In genomic region chr7:115153291-115153690, GRCm38 (mm10) we compare ENCODE assay signal across 30 mouse cellular contexts.
A peak's percentile ranks its signal among the peaks of the same experiment; 100 is the strongest.
DNase-seq lines count a peak whose midpoint lies in the region; ATAC-seq lines count a peak whose summit lies in the region.
"Had no signal": no experiment of that assay in that cellular context is flagged by ENCODE, and none has a peak within 500 bp of the region (broad histone marks: within the 10 kb centered on the region; RNA-seq: fewer than 3 reads in every experiment).

No protein-coding gene starts in this region.

- ATAC-seq in midbrain, embryonic 15.5 days (replicated peaks): no peak
- ATAC-seq: activated CD4-positive, CD25-positive, alpha-beta regulatory T cell, adult 4 months had no signal

- no peak overlapping the region for H3K4me3 ChIP-seq in heart, embryonic 10.5 days
- H3K4me3 ChIP-seq in embryonic facial prominence, embryonic 10.5 days: no peak overlapping the region
- no peak overlapping the region for H3K4me3 ChIP-seq in limb, embryonic 10.5 days
- no peak overlapping the region for H3K4me3 ChIP-seq in midbrain, embryonic 15.5 days
- H3K4me3 ChIP-seq: gastrocnemius, adult 2 months; heart, embryonic 15.5 days; hindbrain, embryonic 13.5 days; intestine, embryonic 15.5 days; layer of hippocampus, adult 2 months; midbrain, embryonic 10.5 days; myocyte; neural tube, embryonic 13.5 days had no signal

- peaks cover 17% of the 10 kb centered on the region for H3K4me1 ChIP-seq in heart, embryonic 10.5 days
- peaks cover 32% of the 10 kb centered on the region for H3K4me1 ChIP-seq in embryonic facial prominence, embryonic 10.5 days
- peaks cover 35% of the 10 kb centered on the region for H3K4me1 ChIP-seq in limb, embryonic 10.5 days
- no peaks in the 10 kb centered on the region for H3K4me1 ChIP-seq in midbrain, embryonic 15.5 days
- H3K4me1 ChIP-seq: intestine, embryonic 15.5 days; neural tube, embryonic 13.5 days had no signal

- H3K4me2 ChIP-seq in midbrain, embryonic 15.5 days: no peak overlapping the region
- H3K4me2 ChIP-seq: heart, embryonic 15.5 days; hindbrain, embryonic 13.5 days; intestine, embryonic 15.5 days; lung, embryonic 14.5 days; neural tube, embryonic 13.5 days had no signal

- H3K9me3 ChIP-seq in heart, embryonic 10.5 days: no peaks in the 10 kb centered on the region
- H3K9me3 ChIP-seq in embryonic facial prominence, embryonic 10.5 days: no peaks in the 10 kb centered on the region
- no peaks in the 10 kb centered on the region for H3K9me3 ChIP-seq in limb, embryonic 10.5 days (replicated peaks)
- no peaks in the 10 kb centered on the region for H3K9me3 ChIP-seq in midbrain, embryonic 15.5 days
- H3K9me3 ChIP-seq: heart, embryonic 15.5 days; hindbrain, embryonic 13.5 days; intestine, embryonic 15.5 days; midbrain, embryonic 10.5 days; neural tube, embryonic 13.5 days had no signal

- H3K27me3 ChIP-seq in heart, embryonic 10.5 days (ENCODE audit: insufficient read depth, poor library complexity, severe bottlenecking): no peaks in the 10 kb centered on the region
- H3K27me3 ChIP-seq in embryonic facial prominence, embryonic 10.5 days (replicated peaks; ENCODE audit: low read depth, poor library complexity, severe bottlenecking): 0 out of 2 replicates have a peak, but pooled peaks cover 3% of the 10 kb centered on the region
- H3K27me3 ChIP-seq in limb, embryonic 10.5 days (ENCODE audit: low read depth, poor library complexity, severe bottlenecking): no peaks in the 10 kb centered on the region
- H3K27me3 ChIP-seq in midbrain, embryonic 15.5 days (replicated peaks): no peaks in the 10 kb centered on the region
- H3K27me3 ChIP-seq: CH12.LX; heart, embryonic 15.5 days; hindbrain, embryonic 13.5 days; intestine, embryonic 15.5 days; neural tube, embryonic 13.5 days had no signal

- no peaks in the 10 kb centered on the region for H3K36me3 ChIP-seq in heart, embryonic 10.5 days
- H3K36me3 ChIP-seq in embryonic facial prominence, embryonic 10.5 days (replicated peaks): no peaks in the 10 kb centered on the region
- no peaks in the 10 kb centered on the region for H3K36me3 ChIP-seq in limb, embryonic 10.5 days
- H3K36me3 ChIP-seq in midbrain, embryonic 15.5 days (replicated peaks): no peaks in the 10 kb centered on the region
- H3K36me3 ChIP-seq: heart, embryonic 15.5 days; hindbrain, embryonic 13.5 days; intestine, embryonic 15.5 days; midbrain, embryonic 10.5 days; neural tube, embryonic 13.5 days had no signal

- no peak for DNase-seq in heart, embryonic 10.5 days (ENCODE audit: low spot score)
- no peak for DNase-seq in heart, adult 11 months
- peak; percentile 59 for DNase-seq in embryo, embryonic 10 days (ENCODE audit: low spot score)
- peak; percentile 52 for DNase-seq in embryonic facial prominence, embryonic 10.5 days (ENCODE audit: low spot score)
- peak; percentile 67 for DNase-seq in limb, embryonic 10.5 days (ENCODE audit: low spot score)
- DNase-seq in urinary bladder, postnatal 10 days (ENCODE audit: low spot score): no peak
- no peak for DNase-seq in right cerebral cortex, adult 2 months (ENCODE audit: low spot score in 2 of 2)
- DNase-seq: adrenal gland, adult 8-10 months; cerebellum, adult 2 months; cerebellum, postnatal 14 days; gastrocnemius, adult 2 months; gastrocnemius, postnatal 36 days; kidney, adult 2 months; kidney, postnatal 36 days; liver; lung, embryonic 14.5 days; lung, postnatal 14 days; right cerebral cortex, postnatal 14 days; thymus, postnatal 4 days had no signal

- H3K27ac ChIP-seq in heart, embryonic 10.5 days: peak overlapping the region; percentile 59
- H3K27ac ChIP-seq in embryonic facial prominence, embryonic 10.5 days (replicated peaks): peak overlapping the region; percentile 72; the same call in 1 of the 2 replicates
- H3K27ac ChIP-seq in limb, embryonic 10.5 days: peak overlapping the region; percentile 79
- H3K27ac ChIP-seq in midbrain, embryonic 15.5 days: no peak overlapping the region
- H3K27ac ChIP-seq: gastrocnemius, adult 2 months; heart, embryonic 15.5 days; hindbrain, embryonic 13.5 days; intestine, embryonic 15.5 days; layer of hippocampus, adult 2 months; liver, embryonic 14.5 days; neural tube, embryonic 13.5 days had no signal

- H3K9ac ChIP-seq in midbrain, embryonic 15.5 days: no peak overlapping the region
- H3K9ac ChIP-seq: heart, embryonic 15.5 days; hindbrain, embryonic 13.5 days; intestine, embryonic 15.5 days; liver, embryonic 14.5 days; lung, embryonic 14.5 days; neural tube, embryonic 13.5 days had no signal

Comparison
In these comparisons a context has a peak if more than half of its experiments do, and no peak if none do; other contexts are left out.
1. DNase-seq: peak in embryo, embryonic 10 days (single experiment), embryonic facial prominence, embryonic 10.5 days (single experiment) and limb, embryonic 10.5 days (single experiment); none in heart, embryonic 10.5 days (single experiment), heart, adult 11 months (single experiment), urinary bladder, postnatal 10 days (single experiment) and right cerebral cortex, adult 2 months (0 of 2).